ENCODE assay signal across 16 mouse cellular contexts in the genomic region with DNA sequence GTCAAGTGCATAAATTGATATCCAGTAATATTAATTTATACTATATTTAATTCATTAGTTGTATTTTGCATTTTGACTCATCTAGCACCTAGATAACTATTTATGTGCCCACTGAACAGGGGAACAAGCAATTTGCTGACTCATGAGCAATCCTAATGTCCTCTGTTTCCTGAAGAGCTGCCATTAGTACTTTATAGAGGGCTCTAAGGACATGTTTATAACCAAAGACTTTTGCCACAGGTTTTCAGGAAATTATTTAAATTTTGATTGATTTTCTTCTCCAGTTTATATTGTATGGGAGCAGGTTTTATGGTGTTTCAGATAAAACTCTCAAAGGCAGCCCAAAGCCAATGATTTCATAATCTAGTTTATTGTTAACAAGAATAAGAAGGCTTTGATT.
"Had no signal": no experiment of that assay in that cellular context is flagged by ENCODE, and none has a peak within 500 bp of the region (broad histone marks: within the 10 kb centered on the region; RNA-seq: fewer than 3 reads in every experiment).

No protein-coding gene starts in this region.

- ATAC-seq: lung, postnatal 0 days; midbrain, embryonic 13.5 days; midbrain, embryonic 15.5 days had no signal

- H3K9me3 ChIP-seq: lung, embryonic 15.5 days; megakaryocyte, embryonic 14.5 days; midbrain, embryonic 13.5 days; midbrain, embryonic 15.5 days; neural tube, embryonic 12.5 days; stomach, embryonic 15.5 days had no signal

- H3K4me3 ChIP-seq: lung, embryonic 15.5 days; megakaryocyte, embryonic 14.5 days; midbrain, embryonic 13.5 days; midbrain, embryonic 15.5 days; neural tube, embryonic 12.5 days; stomach, embryonic 15.5 days had no signal

- H3K4me2 ChIP-seq: lung, embryonic 15.5 days; midbrain, embryonic 13.5 days; midbrain, embryonic 15.5 days; neural tube, embryonic 12.5 days; stomach, embryonic 15.5 days had no signal

- H3K27ac ChIP-seq: lung, embryonic 15.5 days; macrophage; midbrain, embryonic 13.5 days; midbrain, embryonic 15.5 days; neural tube, embryonic 12.5 days; stomach, embryonic 15.5 days; stomach, postnatal 0 days had no signal

- H3K27me3 ChIP-seq: lung, embryonic 15.5 days; megakaryocyte, embryonic 14.5 days; midbrain, embryonic 13.5 days; midbrain, embryonic 15.5 days; neural tube, embryonic 12.5 days; stomach, embryonic 15.5 days had no signal

- H3K4me1 ChIP-seq: lung, embryonic 15.5 days; neural tube, embryonic 12.5 days; stomach, embryonic 15.5 days had no signal

- H3K36me3 ChIP-seq: lung, embryonic 15.5 days; midbrain, embryonic 13.5 days; midbrain, embryonic 15.5 days; neural tube, embryonic 12.5 days; stomach, embryonic 15.5 days had no signal

- DNase-seq: lung, adult 2 months; lung, postnatal 14 days; lung, postnatal 36 days; right cerebral cortex, postnatal 14 days; thymus, adult 2 months; thymus, postnatal 25 days; thymus, postnatal 4 days had no signal

- H3K9ac ChIP-seq: lung, embryonic 15.5 days; midbrain, embryonic 13.5 days; midbrain, embryonic 15.5 days; neural tube, embryonic 12.5 days; stomach, embryonic 15.5 days had no signal
